10 mouse cellular contexts compared by ENCODE assay signal in genomic region chr2:156996576-156996975, GRCm38 (mm10). TPM values are rescaled to one million over a fixed set of nuclear protein-coding genes. Genes with fewer than 3 reads are reported as not detected.
DNase-seq lines count a peak whose midpoint lies in the region; ATAC-seq and TF ChIP-seq lines count a peak whose summit lies in the region.
"Had no signal": no experiment of that assay in that cellular context is flagged by ENCODE, and none has a peak within 500 bp of the region (broad histone marks: within the 10 kb centered on the region; RNA-seq: fewer than 3 reads in every experiment).

No protein-coding gene starts in this region.

- H3K27me3 ChIP-seq in hindbrain, embryonic 11.5 days (ENCODE audit: control insufficient read depth, insufficient read depth, low read length) = no peaks in the 10 kb centered on the region
- no peaks in the 10 kb centered on the region for H3K27me3 ChIP-seq in hindbrain, embryonic 16.5 days (replicated peaks; ENCODE audit: control insufficient read depth, insufficient read depth, low read length)
- no peaks in the 10 kb centered on the region for H3K27me3 ChIP-seq in ES-Bruce4 (ENCODE audit: control insufficient read depth, insufficient read depth, low read length, poor library complexity, severe bottlenecking)
- H3K27me3 ChIP-seq: embryonic facial prominence, embryonic 15.5 days; limb, embryonic 13.5 days had no signal

- no peak overlapping the region for H3K9ac ChIP-seq in hindbrain, embryonic 11.5 days (ENCODE audit: low read depth, low read length)
- no peak overlapping the region for H3K9ac ChIP-seq in hindbrain, embryonic 16.5 days (ENCODE audit: low read depth, low read length)
- H3K9ac ChIP-seq in ES-Bruce4 (ENCODE audit: low read depth, poor library complexity, severe bottlenecking) = no peak overlapping the region
- H3K9ac ChIP-seq: embryonic facial prominence, embryonic 15.5 days; limb, embryonic 13.5 days had no signal

- H3K9me3 ChIP-seq in hindbrain, embryonic 11.5 days (ENCODE audit: control insufficient read depth, low read length) = no peaks in the 10 kb centered on the region
- no peaks in the 10 kb centered on the region for H3K9me3 ChIP-seq in hindbrain, embryonic 16.5 days (ENCODE audit: control insufficient read depth, low read length)
- no peaks in the 10 kb centered on the region for H3K9me3 ChIP-seq in ES-Bruce4 (replicated peaks; ENCODE audit: control insufficient read depth, insufficient read depth, low read length, poor library complexity, severe bottlenecking)
- H3K9me3 ChIP-seq: embryonic facial prominence, embryonic 15.5 days; limb, embryonic 13.5 days had no signal

- 72% methylated on average over 6 of the region's 6 CpGs for WGBS in hindbrain, embryonic 11.5 days
- WGBS in hindbrain, embryonic 16.5 days = 68% methylated on average over 6 of the region's 6 CpGs

- no peak for TF ChIP-seq EP300 in ES-Bruce4 (IDR thresholded peaks at IDR 0.05; ENCODE audit: insufficient read depth, low read depth, low read length)

- no peak overlapping the region for H3K4me2 ChIP-seq in hindbrain, embryonic 11.5 days (replicated peaks; ENCODE audit: low read depth, low read length)
- H3K4me2 ChIP-seq in hindbrain, embryonic 16.5 days (ENCODE audit: low read length) = no peak overlapping the region
- H3K4me2 ChIP-seq: embryonic facial prominence, embryonic 15.5 days; limb, embryonic 13.5 days had no signal

- peak; percentile 49 for DNase-seq in hindbrain, embryonic 11.5 days (ENCODE audit: low spot score)
- peak; percentile 32 for DNase-seq in A20 (ENCODE audit: low read depth, low spot score)
- peak; percentile 69 to 76 for DNase-seq in cerebellum, postnatal 25 days
- DNase-seq in lung, postnatal 10 days = peak; percentile 72
- peak; percentile 34 to 42 for DNase-seq in thymus, postnatal 36 days
- no peak for DNase-seq in yolk sac, embryonic 10.5 days (ENCODE audit: low spot score)

- H3K4me3 ChIP-seq in hindbrain, embryonic 11.5 days (ENCODE audit: low read depth, low read length) = no peak overlapping the region
- no peak overlapping the region for H3K4me3 ChIP-seq in hindbrain, embryonic 16.5 days (ENCODE audit: low read length)
- no peak overlapping the region for H3K4me3 ChIP-seq in ES-Bruce4 (ENCODE audit: low read depth, low read length)
- H3K4me3 ChIP-seq: embryonic facial prominence, embryonic 15.5 days; limb, embryonic 13.5 days had no signal

- H3K27ac ChIP-seq in hindbrain, embryonic 11.5 days (ENCODE audit: low read depth, low read length) = no peak overlapping the region
- no peak overlapping the region for H3K27ac ChIP-seq in hindbrain, embryonic 16.5 days (ENCODE audit: low read depth, low read length)
- no peak overlapping the region for H3K27ac ChIP-seq in ES-Bruce4 (ENCODE audit: insufficient read depth, low read length)
- H3K27ac ChIP-seq: embryonic facial prominence, embryonic 15.5 days; limb, embryonic 13.5 days had no signal

- H3K4me1 ChIP-seq in hindbrain, embryonic 11.5 days (replicated peaks; ENCODE audit: control insufficient read depth, insufficient read depth, low read length) = no peaks in the 10 kb centered on the region
- no peaks in the 10 kb centered on the region for H3K4me1 ChIP-seq in hindbrain, embryonic 16.5 days (ENCODE audit: control insufficient read depth, insufficient read depth, low read depth, low read length)
- H3K4me1 ChIP-seq in ES-Bruce4 (ENCODE audit: control insufficient read depth, insufficient read depth, low read length) = no peaks in the 10 kb centered on the region
- H3K4me1 ChIP-seq: embryonic facial prominence, embryonic 15.5 days; limb, embryonic 13.5 days had no signal

- H3K36me3 ChIP-seq in hindbrain, embryonic 11.5 days (ENCODE audit: control insufficient read depth, insufficient read depth, low read length) = no peaks in the 10 kb centered on the region
- no peaks in the 10 kb centered on the region for H3K36me3 ChIP-seq in hindbrain, embryonic 16.5 days (ENCODE audit: control insufficient read depth, insufficient read depth, low read length)
- peaks cover 21% of the 10 kb centered on the region for H3K36me3 ChIP-seq in ES-Bruce4 (ENCODE audit: control insufficient read depth, insufficient read depth, low read length, poor library complexity, severe bottlenecking)

- TF ChIP-seq POLR2A in ES-Bruce4 (IDR thresholded peaks at IDR 0.05; ENCODE audit: insufficient read depth, low read length) = no peak

- ATAC-seq in hindbrain, embryonic 11.5 days (ENCODE audit: low FRiP score) = no peak
- no peak for ATAC-seq in hindbrain, embryonic 16.5 days

- TF ChIP-seq CTCF in ES-Bruce4 (IDR thresholded peaks at IDR 0.05; ENCODE audit: low read depth, low read length) = peak; percentile 56

RNA-seq across cellular contexts. Expression of gene Ndrg3, which starts 4.7 kb away (rescaled TPM):
- 48.2 and 50.2 TPM in 2 replicates for polyA plus RNA-seq in hindbrain, embryonic 11.5 days (2014; fragmentation: Nextera tagmentation; extraction: Ambion mirVana)
- polyA plus RNA-seq in hindbrain, embryonic 16.5 days (2015; fragmentation: Nextera tagmentation; extraction: Ambion mirVana) = 168 and 181 TPM in 2 replicates
- 56.8 and 61.7 TPM in 2 replicates for polyA plus RNA-seq in ES-Bruce4 (2011; ENCODE audit: insufficient read depth, insufficient read length, low read depth, missing spikeins)

RNA-seq across cellular contexts. Expression of gene Dsn1, which starts 10.4 kb away (rescaled TPM):
- 42.1 and 44.7 TPM in 2 replicates for polyA plus RNA-seq in hindbrain, embryonic 11.5 days (2014; fragmentation: Nextera tagmentation; extraction: Ambion mirVana)
- 10.5 and 11.6 TPM in 2 replicates for polyA plus RNA-seq in hindbrain, embryonic 16.5 days (2015; fragmentation: Nextera tagmentation; extraction: Ambion mirVana)
- polyA plus RNA-seq in ES-Bruce4 (2011; ENCODE audit: insufficient read depth, insufficient read length, low read depth, missing spikeins) = 33.3 and 40.8 TPM in 2 replicates
